Mouse (Mus musculus): ENCODE results near the gene Olfr1410. TPM values are rescaled to one million over a fixed set of nuclear protein-coding genes. Genes with fewer than 3 reads are reported as not detected.

Gene Olfr1410
- polyA plus RNA-seq, 1 experiment from 2014 or later, result not detected

DNA sequence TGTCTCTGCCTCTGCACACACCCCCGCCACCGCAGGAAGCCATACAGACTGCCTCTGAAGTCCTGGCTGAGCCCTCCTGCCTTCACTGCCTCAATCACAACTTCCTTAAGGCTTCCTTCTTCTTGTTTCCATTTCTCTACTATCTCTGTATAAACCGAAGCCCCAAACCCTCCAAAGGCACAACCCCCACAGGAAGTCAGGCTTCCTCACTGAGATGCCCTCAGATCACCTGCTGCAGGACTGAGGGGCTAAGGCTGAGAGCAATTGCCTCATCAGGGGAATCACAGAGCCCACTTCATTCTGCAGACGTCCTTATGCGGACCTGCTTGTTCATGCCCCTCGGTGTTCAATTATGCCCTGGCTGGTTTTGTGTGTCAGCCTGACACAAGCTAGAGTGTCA lies 34.8 kb downstream of the Olfr1410 start:
- Histone ChIP-seq H3K27me3 (peaks cover 3% of the 10 kb centered on the region), H3K9me3 (no peaks in the 10 kb centered on the region), H3K9ac (replicated peaks) (0 out of 2 replicates have a peak overlapping the region, but pooled peaks have one; percentile 93), H3K36me3 (peaks cover 42% of the 10 kb centered on the region), H3K4me3 (replicated peaks) (peak overlapping the region; percentile 91), H3K4me1 (replicated peaks) (peaks cover 18% of the 10 kb centered on the region), H3K27ac (no peak overlapping the region), H3K4me2 (peak overlapping the region; percentile 100)
- 88% methylated on average over 6 of the region's 6 CpGs for WGBS
- no peak for ATAC-seq (ENCODE audit: insufficient number of reproducible peaks, insufficient read depth, low FRiP score, low TSS enrichment, low read depth)

DNA sequence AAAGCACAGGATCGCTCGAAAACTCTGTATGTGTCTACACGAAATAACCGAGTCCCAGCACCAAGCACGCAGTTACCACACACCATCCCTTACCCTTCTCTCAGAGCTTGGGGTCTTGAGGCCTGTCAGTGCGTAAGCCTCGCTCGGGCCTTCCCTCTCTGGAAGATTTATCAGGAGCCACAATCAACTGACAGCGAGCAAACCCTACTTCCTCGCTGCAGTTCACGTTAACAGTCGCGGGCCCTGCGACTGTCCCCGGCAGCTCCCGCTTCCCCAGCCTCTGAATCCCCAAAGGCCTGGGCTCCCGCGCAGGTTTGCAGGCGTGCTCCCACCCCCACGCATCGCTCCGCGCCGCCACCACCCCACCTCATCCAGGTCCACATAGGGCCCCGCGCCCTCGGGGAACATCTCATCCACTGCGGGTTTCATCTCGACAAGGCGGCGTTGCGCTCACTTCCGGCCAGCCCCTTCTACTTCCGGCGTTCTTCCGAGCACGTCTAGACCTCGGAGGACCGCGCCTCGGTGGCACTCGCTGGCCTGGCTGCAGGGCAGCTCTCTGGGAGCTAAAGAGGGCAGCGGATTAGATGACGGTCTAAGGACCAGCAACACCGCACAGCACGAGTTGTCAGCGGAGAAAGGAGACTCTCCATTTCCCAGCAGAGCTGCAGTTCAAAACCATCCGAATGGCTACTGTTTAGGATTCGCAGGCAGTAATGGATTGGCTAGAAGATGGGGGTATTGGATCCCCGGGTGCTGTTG lies 36.1 kb downstream of the Olfr1410 start, which contains the start of gene Cops9:
Gene Cops9, minus strand, starts transcription at position 472 of the 759 bp plus-strand sequence.
- ATAC-seq (ENCODE audit: insufficient number of reproducible peaks, insufficient read depth, low FRiP score, low TSS enrichment, low read depth), result peak; percentile 77
- peaks cover 18% of the 10 kb centered on the region for H3K4me1 ChIP-seq (replicated peaks)
- peak within 1 kb of the TSS; percentile 93 for H3K9ac ChIP-seq (replicated peaks)
- H3K4me2 ChIP-seq, result peak within 1 kb of the TSS; percentile 100
- no peaks in the 10 kb centered on the region for H3K9me3 ChIP-seq
- peak within 1 kb of the TSS; percentile 72; the same call in 1 of the 2 replicates for H3K27ac ChIP-seq
- WGBS, result 2% methylated on average over 50 of the region's 50 CpGs
- peaks cover 29% of the 10 kb centered on the region for H3K36me3 ChIP-seq
- peaks cover 3% of the 10 kb centered on the region for H3K27me3 ChIP-seq
- H3K4me3 ChIP-seq (replicated peaks), result peak within 1 kb of the TSS; percentile 91

DNA sequence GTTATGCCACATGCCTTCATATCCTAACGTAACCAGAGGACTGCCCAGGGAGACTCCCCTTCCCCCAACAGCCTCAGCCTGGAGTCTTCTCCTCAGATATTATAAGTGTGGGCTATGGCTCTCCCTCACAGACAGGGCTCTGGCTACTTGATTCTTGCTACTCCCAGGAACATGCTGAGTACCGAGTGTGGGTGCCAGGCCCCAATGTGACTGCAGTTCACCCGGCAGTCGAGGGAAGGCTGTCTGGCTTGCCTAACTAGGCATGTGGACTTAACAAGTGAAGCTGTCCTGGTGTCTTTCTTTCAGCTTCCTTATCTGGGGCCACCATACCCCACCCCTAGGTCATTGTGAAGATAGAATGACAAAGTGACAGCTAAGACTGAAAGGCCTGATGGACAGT lies 38.1 kb downstream of the Olfr1410 start:
- no peaks in the 10 kb centered on the region for H3K9me3 ChIP-seq
- 80% methylated on average over 4 of the region's 4 CpGs for WGBS
- no peak for ATAC-seq (ENCODE audit: insufficient number of reproducible peaks, insufficient read depth, low FRiP score, low TSS enrichment, low read depth)

DNA sequence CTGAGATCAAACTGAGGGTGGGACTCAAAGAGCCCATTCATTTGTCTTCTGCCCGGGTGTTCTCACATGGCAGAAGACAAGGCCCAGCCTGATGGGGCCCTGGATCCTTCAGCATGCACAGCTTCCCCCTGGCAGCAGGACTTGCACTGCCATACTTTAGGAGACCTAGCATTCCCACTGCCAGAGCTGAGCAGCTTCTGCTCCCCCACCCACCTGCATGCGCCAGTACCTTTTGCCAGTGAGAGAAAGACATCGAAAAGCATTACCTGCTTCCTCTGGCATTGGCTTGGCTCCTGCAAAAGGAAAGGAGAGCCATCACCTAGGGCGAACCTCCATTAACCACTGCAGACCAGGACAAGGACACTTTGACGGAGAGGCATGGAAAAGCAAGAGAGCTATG lies 39.3 kb downstream of the Olfr1410 start:
- Histone ChIP-seq H3K36me3 (no peaks in the 10 kb centered on the region; the same call in 1 of the 2 replicates), H3K4me3 (replicated peaks) (no peak overlapping the region), H3K4me2 (no peak overlapping the region), H3K9ac (replicated peaks) (no peak overlapping the region), H3K4me1 (replicated peaks) (peaks cover 23% of the 10 kb centered on the region), H3K9me3 (no peaks in the 10 kb centered on the region), H3K27ac (no peak overlapping the region), H3K27me3 (peaks cover 3% of the 10 kb centered on the region)
- no peak for ATAC-seq (ENCODE audit: insufficient number of reproducible peaks, insufficient read depth, low FRiP score, low TSS enrichment, low read depth)
- 78% methylated on average over 5 of the region's 5 CpGs for WGBS

More for the DNA sequence above, 38.1 kb downstream of the Olfr1410 start:
- H3K4me2 ChIP-seq, result no peak overlapping the region
- H3K27ac ChIP-seq, result no peak overlapping the region
- no peak overlapping the region for H3K4me3 ChIP-seq (replicated peaks)
- H3K27me3 ChIP-seq, result peaks cover 3% of the 10 kb centered on the region
- peaks cover 9% of the 10 kb centered on the region for H3K36me3 ChIP-seq
- no peak overlapping the region for H3K9ac ChIP-seq (replicated peaks)
- H3K4me1 ChIP-seq (replicated peaks), result peaks cover 23% of the 10 kb centered on the region

DNA sequence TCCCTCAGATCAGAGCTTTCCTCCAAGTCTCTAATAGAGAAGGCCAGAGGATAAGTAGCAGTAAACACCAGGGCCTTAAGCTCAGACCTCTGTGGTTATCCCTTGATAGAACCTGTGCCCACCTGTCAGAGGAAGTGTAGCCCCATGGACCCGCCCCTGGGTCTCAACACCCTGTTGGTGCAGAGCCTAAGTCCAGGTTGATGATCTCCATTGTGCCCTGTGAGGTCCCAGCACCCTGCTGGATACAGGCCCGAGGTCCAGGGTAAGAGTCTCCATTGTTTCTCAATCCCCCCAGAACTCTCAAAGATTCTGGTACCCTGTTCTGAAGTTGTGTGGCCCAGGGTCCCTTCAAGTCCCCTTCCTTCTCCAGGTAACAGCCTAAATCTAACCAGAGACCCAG lies 40.5 kb downstream of the Olfr1410 start:
- Histone ChIP-seq H3K9me3 (no peaks in the 10 kb centered on the region), H3K36me3 (no peaks in the 10 kb centered on the region), H3K4me2 (no peak overlapping the region), H3K4me3 (replicated peaks) (no peak overlapping the region), H3K27ac (no peak overlapping the region), H3K4me1 (replicated peaks) (peaks cover 11% of the 10 kb centered on the region), H3K27me3 (peaks cover 4% of the 10 kb centered on the region), H3K9ac (replicated peaks) (no peak overlapping the region)
- no peak for ATAC-seq (ENCODE audit: insufficient number of reproducible peaks, insufficient read depth, low FRiP score, low TSS enrichment, low read depth)
- 57% methylated on average over 2 of the region's 2 CpGs for WGBS

DNA sequence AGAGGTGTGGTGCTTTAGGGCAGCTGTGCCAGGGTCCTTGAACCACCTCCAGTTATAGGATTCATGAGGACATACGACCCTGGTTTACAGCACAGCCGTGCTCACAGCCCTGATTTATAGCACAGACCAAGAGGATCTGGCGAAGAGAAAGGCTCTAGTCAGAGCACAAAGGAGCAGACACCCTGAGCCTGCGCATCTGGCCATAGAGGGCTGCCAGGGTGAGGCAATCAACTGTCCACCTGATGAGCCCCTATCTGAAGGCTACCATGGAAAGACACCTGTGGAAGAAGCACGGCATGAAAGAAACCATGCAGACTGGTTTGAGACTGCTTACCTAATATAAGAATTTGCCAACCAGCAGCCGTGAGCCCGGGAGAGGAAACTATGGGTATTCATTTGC lies 41.0 kb downstream of the Olfr1410 start:
- no peak overlapping the region for H3K4me2 ChIP-seq
- no peak overlapping the region for H3K9ac ChIP-seq (replicated peaks)
- H3K4me1 ChIP-seq (replicated peaks), result peaks cover 9% of the 10 kb centered on the region; the same call in 1 of the 2 replicates
- H3K27me3 ChIP-seq, result peaks cover 6% of the 10 kb centered on the region
- H3K9me3 ChIP-seq, result no peaks in the 10 kb centered on the region
- no peak overlapping the region for H3K4me3 ChIP-seq (replicated peaks)
- WGBS, result 59% methylated on average over 7 of the region's 7 CpGs
- no peak overlapping the region for H3K27ac ChIP-seq
- no peaks in the 10 kb centered on the region for H3K36me3 ChIP-seq
- ATAC-seq (ENCODE audit: insufficient number of reproducible peaks, insufficient read depth, low FRiP score, low TSS enrichment, low read depth), result no peak

DNA sequence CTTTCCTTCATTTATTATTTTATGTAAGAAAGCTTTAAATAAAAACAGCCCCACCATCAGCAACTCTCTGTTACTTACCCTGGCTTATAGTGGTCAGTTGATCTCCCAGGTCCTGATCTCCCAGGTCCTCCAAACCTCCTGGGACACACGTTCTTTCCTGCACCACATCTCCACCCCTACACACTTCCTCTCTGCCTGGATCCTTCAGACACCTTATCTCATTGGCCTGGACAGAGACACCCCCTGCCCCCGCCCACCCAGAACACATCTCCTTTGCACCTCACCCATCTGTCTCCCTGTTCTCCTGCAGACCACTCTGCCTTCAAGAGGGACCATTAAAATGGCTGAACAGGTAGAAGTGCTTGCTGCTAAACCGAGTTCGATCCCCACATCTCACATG lies 41.4 kb downstream of the Olfr1410 start:
- Histone ChIP-seq H3K9me3 (no peaks in the 10 kb centered on the region), H3K4me2 (no peak overlapping the region), H3K4me1 (replicated peaks) (peaks cover 9% of the 10 kb centered on the region; the same call in 1 of the 2 replicates), H3K4me3 (replicated peaks) (no peak overlapping the region), H3K9ac (replicated peaks) (no peak overlapping the region), H3K27ac (no peak overlapping the region), H3K36me3 (no peaks in the 10 kb centered on the region), H3K27me3 (peaks cover 6% of the 10 kb centered on the region)
- ATAC-seq (ENCODE audit: insufficient number of reproducible peaks, insufficient read depth, low FRiP score, low TSS enrichment, low read depth), result no peak
- WGBS, result 69% methylated on average over 4 of the region's 4 CpGs

DNA sequence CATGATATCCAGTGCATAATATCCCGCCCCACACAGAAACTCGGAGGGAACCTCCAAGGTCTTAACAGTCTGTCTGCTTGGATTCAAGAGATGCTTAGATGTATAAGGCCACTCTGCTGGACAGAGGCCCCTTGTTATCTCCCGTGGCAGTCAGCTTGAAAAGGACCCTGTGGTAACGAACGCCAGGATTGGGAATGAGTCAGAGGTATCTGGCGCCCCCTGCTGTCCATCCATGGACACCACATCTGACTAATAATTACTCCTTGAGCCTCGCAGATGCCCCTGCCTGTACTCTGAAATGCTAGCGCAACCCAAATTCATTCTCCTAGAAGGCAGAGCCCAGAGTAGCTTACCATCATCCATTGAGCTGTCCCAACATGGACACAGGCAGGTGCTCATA lies 42.2 kb downstream of the Olfr1410 start:
- Histone ChIP-seq H3K4me2 (peak overlapping the region; percentile 20; the same call in 1 of the 2 replicates), H3K27me3 (peaks cover 6% of the 10 kb centered on the region), H3K36me3 (no peaks in the 10 kb centered on the region), H3K4me1 (replicated peaks) (peaks cover 5% of the 10 kb centered on the region; the same call in 1 of the 2 replicates), H3K9me3 (no peaks in the 10 kb centered on the region), H3K27ac (no peak overlapping the region), H3K9ac (replicated peaks) (0 out of 2 replicates have a peak overlapping the region, but pooled peaks have one; percentile 8), H3K4me3 (replicated peaks) (no peak overlapping the region)
- WGBS, result 11% methylated on average over 8 of the region's 8 CpGs
- ATAC-seq (ENCODE audit: insufficient number of reproducible peaks, insufficient read depth, low FRiP score, low TSS enrichment, low read depth), result no peak

DNA sequence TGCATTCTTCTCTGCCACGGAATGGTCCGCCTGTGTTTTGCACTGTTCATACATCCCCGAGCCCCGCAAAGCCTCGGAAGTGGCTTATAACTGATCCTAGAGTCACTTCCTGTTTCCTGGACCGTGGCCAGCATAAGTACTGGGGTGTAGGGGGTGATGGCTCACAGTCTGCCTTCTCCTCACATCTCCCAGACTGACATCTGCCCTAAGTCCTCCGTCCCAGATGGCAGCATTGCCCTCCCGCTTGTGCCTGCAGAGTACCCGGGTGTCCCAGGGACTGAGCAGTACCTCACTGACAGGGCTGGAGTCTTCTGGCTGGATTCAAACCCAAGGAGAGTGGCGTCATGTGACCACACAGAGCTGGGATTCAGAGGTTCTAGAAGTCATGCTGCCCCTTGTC lies 42.6 kb downstream of the Olfr1410 start:
- Histone ChIP-seq H3K9ac (replicated peaks) (0 out of 2 replicates have a peak overlapping the region, but pooled peaks have one; percentile 8), H3K27ac (no peak overlapping the region), H3K4me2 (peak overlapping the region; percentile 20; the same call in 1 of the 2 replicates), H3K4me3 (replicated peaks) (no peak overlapping the region), H3K27me3 (peaks cover 6% of the 10 kb centered on the region), H3K9me3 (no peaks in the 10 kb centered on the region), H3K36me3 (no peaks in the 10 kb centered on the region), H3K4me1 (replicated peaks) (peaks cover 5% of the 10 kb centered on the region; the same call in 1 of the 2 replicates)
- no peak for ATAC-seq (ENCODE audit: insufficient number of reproducible peaks, insufficient read depth, low FRiP score, low TSS enrichment, low read depth)
- WGBS, result 45% methylated on average over 10 of the region's 10 CpGs

DNA sequence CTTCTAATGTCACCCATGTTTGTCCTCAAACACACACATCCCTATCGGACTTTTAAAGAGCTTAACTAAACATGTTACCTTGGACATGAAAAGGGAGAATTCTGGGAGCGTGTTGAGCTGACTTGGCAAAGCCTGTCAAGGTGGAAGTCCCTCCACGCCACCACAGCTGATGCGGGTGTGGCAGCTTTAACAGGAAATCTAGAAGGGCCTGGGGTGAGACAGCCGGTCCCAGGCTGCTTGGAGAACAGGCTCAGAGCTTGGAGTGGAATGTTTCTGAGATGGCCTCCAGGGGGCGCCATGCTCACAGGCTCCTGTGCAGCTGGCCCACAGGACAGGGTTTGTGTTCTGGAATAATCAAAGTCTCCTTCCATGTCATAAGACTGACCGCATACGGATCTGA lies 43.1 kb downstream of the Olfr1410 start, which contains the start of gene Otos:
Gene Otos, minus strand, starts transcription at position 169 of the 400 bp plus-strand sequence.
- 32% methylated on average over 8 of the region's 8 CpGs for WGBS
- Histone ChIP-seq H3K36me3 (no peaks in the 10 kb centered on the region), H3K4me2 (peak within 1 kb of the TSS; percentile 20; the same call in 1 of the 2 replicates), H3K4me1 (replicated peaks) (peaks cover 5% of the 10 kb centered on the region; the same call in 1 of the 2 replicates), H3K9ac (replicated peaks) (0 out of 2 replicates have a peak within 1 kb of the TSS, but pooled peaks have one; percentile 8), H3K27me3 (peaks cover 6% of the 10 kb centered on the region), H3K9me3 (no peaks in the 10 kb centered on the region), H3K27ac (no peak within 1 kb of the TSS), H3K4me3 (replicated peaks) (no peak within 1 kb of the TSS)
- ATAC-seq (ENCODE audit: insufficient number of reproducible peaks, insufficient read depth, low FRiP score, low TSS enrichment, low read depth), result no peak

DNA sequence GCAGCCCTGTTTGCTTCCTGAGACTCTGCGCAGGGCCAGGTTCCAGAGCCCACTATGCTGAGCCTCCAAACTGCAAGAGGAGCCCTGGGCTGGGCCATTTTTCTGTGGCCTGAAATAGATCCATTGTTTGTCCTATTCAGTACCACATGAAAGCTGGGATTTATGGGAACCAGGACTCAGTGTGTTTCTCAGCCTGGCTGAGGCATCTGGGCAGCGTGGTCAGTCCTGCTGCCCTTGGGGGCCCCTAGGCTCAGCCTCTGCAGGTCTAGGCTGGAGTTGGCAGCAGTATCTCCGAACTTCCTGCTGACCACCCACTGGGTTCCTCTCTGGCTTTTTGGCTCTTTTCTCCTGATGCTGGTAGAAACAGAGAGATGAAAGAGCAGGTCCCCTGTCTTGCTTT lies 45.9 kb downstream of the Olfr1410 start:
- no peak overlapping the region for H3K27ac ChIP-seq
- H3K27me3 ChIP-seq, result peaks cover 3% of the 10 kb centered on the region; the same call in 1 of the 2 replicates
- no peak overlapping the region for H3K4me2 ChIP-seq
- H3K9me3 ChIP-seq, result no peaks in the 10 kb centered on the region
- H3K9ac ChIP-seq (replicated peaks), result no peak overlapping the region
- H3K4me3 ChIP-seq (replicated peaks), result no peak overlapping the region
- WGBS, result 76% methylated on average over 3 of the region's 3 CpGs
- ATAC-seq (ENCODE audit: insufficient number of reproducible peaks, insufficient read depth, low FRiP score, low TSS enrichment, low read depth), result no peak
- no peaks in the 10 kb centered on the region for H3K36me3 ChIP-seq
- peaks cover 5% of the 10 kb centered on the region; the same call in 1 of the 2 replicates for H3K4me1 ChIP-seq (replicated peaks)
